Mouse (Mus musculus): ENCODE measurements around the gene Zar1l. TPM values are rescaled to one million over a fixed set of nuclear protein-coding genes. Genes with fewer than 3 reads are reported as not detected.

Gene Zar1l
- not detected in 2 replicates for polyA plus RNA-seq (2015; fragmentation: Nextera tagmentation; extraction: Ambion mirVana)

DNA sequence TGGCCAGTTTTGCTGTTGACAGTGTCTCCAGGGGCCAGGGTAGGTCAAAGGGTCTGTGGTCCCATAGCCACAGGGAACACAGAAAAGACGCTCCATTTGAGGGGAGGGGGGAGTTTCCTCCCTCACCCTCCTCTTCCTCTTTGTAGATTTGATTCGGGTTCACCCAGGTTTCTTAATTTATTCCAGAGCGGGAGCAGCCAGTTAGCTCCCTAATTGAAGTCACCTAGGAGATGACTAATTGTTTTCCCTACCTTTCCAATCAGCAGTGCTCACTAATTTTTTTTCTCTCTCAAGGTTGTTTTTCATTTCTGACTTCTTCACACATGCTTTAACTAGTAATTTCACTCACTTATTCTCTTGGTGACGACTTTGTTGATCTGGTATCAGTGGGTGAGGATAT lies at the start of gene Zar1l:
Gene Zar1l (minus strand): TSS at position 101 of the 400 bp plus-strand sequence.
- Histone ChIP-seq H3K36me3 (no peaks in the 10 kb centered on the region), H3K9ac (no peak within 1 kb of the TSS), H3K27ac (no peak within 1 kb of the TSS), H3K4me1 (no peaks in the 10 kb centered on the region), H3K4me3 (replicated peaks) (no peak within 1 kb of the TSS), H3K9me3 (no peaks in the 10 kb centered on the region), H3K4me2 (no peak within 1 kb of the TSS), H3K27me3 (replicated peaks) (no peaks in the 10 kb centered on the region)
- WGBS, result 58% methylated on average over 4 of the region's 4 CpGs
- ATAC-seq (ENCODE audit: insufficient read depth, low FRiP score, low read depth), result no peak

DNA sequence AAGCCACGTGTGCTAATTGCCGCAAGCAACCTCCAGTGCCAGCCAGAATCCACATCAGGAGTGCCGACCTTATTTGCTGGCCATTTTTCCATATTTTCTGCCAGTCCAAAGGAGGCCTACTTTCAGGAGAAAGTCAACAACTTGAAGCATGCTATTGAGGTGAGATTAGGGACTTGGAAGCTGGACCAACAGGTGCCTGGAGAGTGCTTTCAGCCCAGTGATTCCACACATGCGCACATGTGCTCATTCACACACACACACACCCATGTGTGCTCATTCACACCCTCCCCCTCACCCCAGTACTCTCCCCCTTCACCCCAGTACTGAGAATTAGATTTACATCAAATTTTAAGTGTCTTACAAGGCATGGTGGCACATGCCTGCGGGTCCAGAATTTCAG lies 49.0 kb upstream of the Zar1l start:
- no peak overlapping the region for H3K9ac ChIP-seq
- ATAC-seq (ENCODE audit: insufficient read depth, low FRiP score, low read depth), result no peak
- no peaks in the 10 kb centered on the region for H3K27me3 ChIP-seq (replicated peaks)
- H3K27ac ChIP-seq, result no peak overlapping the region
- peaks cover 14% of the 10 kb centered on the region for H3K36me3 ChIP-seq
- no peaks in the 10 kb centered on the region for H3K4me1 ChIP-seq
- 84% methylated on average over 5 of the region's 5 CpGs for WGBS
- H3K9me3 ChIP-seq, result no peaks in the 10 kb centered on the region
- H3K4me3 ChIP-seq (replicated peaks), result no peak overlapping the region
- no peak overlapping the region for H3K4me2 ChIP-seq

DNA sequence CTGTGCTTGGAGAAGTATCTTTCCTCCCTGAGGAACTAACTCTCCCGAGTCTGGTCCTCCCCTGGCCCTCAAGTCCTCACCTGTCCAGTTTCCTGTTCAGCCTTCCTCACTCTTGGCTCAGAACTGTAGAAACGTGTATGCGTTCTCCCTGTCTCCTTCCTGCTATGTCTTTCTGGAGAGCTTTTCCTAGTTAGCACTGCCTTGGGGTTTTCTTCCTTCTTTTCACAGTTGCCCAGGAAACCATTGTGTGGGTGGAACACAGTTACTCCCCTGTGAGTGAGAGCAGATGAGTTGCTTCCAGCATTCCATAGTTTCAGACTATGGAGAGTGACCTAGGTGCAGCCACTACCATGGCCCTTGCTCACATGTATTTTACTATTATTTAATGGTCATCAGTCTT lies 48.3 kb upstream of the Zar1l start:
- no peak overlapping the region for H3K4me2 ChIP-seq
- 59% methylated on average over 3 of the region's 3 CpGs for WGBS
- no peaks in the 10 kb centered on the region for H3K27me3 ChIP-seq (replicated peaks)
- H3K4me3 ChIP-seq (replicated peaks), result no peak overlapping the region
- ATAC-seq (ENCODE audit: insufficient read depth, low FRiP score, low read depth), result no peak
- no peak overlapping the region for H3K9ac ChIP-seq
- no peak overlapping the region for H3K27ac ChIP-seq
- H3K4me1 ChIP-seq, result no peaks in the 10 kb centered on the region
- no peaks in the 10 kb centered on the region for H3K9me3 ChIP-seq
- H3K36me3 ChIP-seq, result peaks cover 17% of the 10 kb centered on the region

DNA sequence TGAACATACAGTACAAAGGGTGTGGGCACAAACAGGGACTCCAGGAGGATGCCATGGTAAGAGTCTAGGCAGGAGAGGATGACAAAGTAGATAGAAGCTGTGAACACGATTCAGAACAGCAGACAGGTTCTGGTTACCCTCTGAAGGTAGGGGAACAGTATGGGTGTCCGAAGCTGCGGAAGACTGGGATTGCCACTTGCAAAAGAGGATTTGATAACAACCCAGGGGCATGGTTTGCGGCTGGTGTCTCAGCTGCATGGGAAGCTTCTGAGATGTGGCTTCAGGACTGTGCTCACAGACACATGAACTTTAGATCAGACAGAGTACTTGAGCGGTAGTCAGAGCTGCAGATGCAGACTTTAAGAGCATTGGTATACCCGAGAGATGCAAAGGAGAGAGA lies 46.5 kb upstream of the Zar1l start:
- no peak overlapping the region for H3K4me2 ChIP-seq
- no peaks in the 10 kb centered on the region for H3K27me3 ChIP-seq (replicated peaks)
- H3K4me3 ChIP-seq (replicated peaks), result no peak overlapping the region
- H3K4me1 ChIP-seq, result no peaks in the 10 kb centered on the region
- H3K36me3 ChIP-seq, result peaks cover 17% of the 10 kb centered on the region
- H3K9ac ChIP-seq, result no peak overlapping the region
- H3K9me3 ChIP-seq, result no peaks in the 10 kb centered on the region
- no peak overlapping the region for H3K27ac ChIP-seq
- WGBS, result 91% methylated on average over 6 of the region's 6 CpGs
- ATAC-seq (ENCODE audit: insufficient read depth, low FRiP score, low read depth), result no peak

DNA sequence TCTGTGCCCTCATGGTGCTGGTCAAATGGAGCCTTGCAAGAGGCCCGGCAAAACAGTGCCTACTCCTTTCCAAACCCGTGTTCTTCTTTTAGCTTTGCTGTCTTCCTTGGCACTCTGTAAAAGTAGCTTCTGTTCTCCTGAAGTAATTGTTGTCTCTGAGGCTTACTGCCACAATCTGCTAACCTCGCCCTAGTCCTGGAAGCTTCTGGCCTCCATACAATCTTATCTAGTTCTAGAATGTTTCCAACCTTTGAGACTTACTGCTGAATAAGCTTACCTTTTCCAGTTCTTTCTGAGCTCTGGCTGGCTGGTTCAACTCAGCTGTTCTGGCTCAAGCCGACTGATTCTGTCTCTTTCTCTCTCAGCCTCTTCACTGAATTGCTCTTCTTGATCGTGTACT lies 43.8 kb upstream of the Zar1l start:
- H3K27me3 ChIP-seq (replicated peaks), result no peaks in the 10 kb centered on the region
- H3K27ac ChIP-seq, result no peak overlapping the region
- H3K4me1 ChIP-seq, result no peaks in the 10 kb centered on the region
- WGBS, result 81% methylated on average over 5 of the region's 5 CpGs
- H3K36me3 ChIP-seq, result peaks cover 6% of the 10 kb centered on the region
- no peak for ATAC-seq (ENCODE audit: insufficient read depth, low FRiP score, low read depth)
- no peak overlapping the region for H3K9ac ChIP-seq
- no peaks in the 10 kb centered on the region for H3K9me3 ChIP-seq
- no peak overlapping the region for H3K4me3 ChIP-seq (replicated peaks)
- no peak overlapping the region for H3K4me2 ChIP-seq

DNA sequence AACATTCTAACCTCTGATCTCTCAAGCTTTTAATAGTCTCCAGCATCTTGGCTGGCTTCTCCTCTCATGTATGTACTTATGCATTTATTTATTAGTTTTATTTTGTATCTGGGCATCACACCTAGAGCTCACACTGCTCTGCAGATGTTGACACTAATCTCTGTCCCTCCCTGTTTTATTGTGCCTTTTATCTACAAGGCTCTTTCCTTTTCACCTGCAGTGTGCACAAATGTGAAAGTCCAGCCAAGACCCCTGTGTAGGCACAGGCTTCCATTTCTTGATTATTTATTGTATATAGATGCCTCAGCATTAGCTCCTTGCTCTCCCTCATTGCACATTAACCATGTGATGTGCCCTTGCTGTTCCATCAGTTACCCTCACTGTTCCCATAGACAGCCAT lies 43.4 kb upstream of the Zar1l start:
- H3K27me3 ChIP-seq (replicated peaks), result no peaks in the 10 kb centered on the region
- H3K4me2 ChIP-seq, result no peak overlapping the region
- H3K27ac ChIP-seq, result no peak overlapping the region
- peaks cover 6% of the 10 kb centered on the region for H3K36me3 ChIP-seq
- H3K4me1 ChIP-seq, result no peaks in the 10 kb centered on the region
- no peaks in the 10 kb centered on the region for H3K9me3 ChIP-seq
- 0 out of 2 replicates have a peak, but pooled peaks have one; percentile 22 for ATAC-seq (ENCODE audit: insufficient read depth, low FRiP score, low read depth)
- no peak overlapping the region for H3K4me3 ChIP-seq (replicated peaks)
- H3K9ac ChIP-seq, result no peak overlapping the region

DNA sequence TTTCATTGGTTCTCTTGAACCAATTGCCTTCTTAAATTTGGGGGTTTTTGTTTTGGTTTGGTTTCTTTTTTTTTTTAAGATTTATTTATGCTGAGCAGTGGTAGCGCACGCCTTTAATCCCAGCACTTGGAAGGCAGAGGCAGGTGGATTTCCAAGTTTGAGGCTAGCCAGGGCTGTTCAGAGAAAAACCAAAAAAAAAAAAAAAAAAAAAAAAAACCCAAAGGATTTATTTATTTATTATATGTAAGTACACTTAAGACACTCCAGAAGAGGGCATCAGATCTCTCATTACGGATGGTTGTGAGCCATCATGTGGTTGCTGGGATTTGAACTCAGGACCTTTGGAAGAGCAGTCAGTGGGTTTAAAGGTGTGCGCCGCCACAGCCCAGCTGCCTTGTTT lies 42.9 kb upstream of the Zar1l start:
- no peak overlapping the region for H3K27ac ChIP-seq
- ATAC-seq (ENCODE audit: insufficient read depth, low FRiP score, low read depth), result no peak
- H3K4me1 ChIP-seq, result no peaks in the 10 kb centered on the region
- peaks cover 6% of the 10 kb centered on the region for H3K36me3 ChIP-seq
- no peaks in the 10 kb centered on the region for H3K9me3 ChIP-seq
- no peak overlapping the region for H3K9ac ChIP-seq
- no peak overlapping the region for H3K4me3 ChIP-seq (replicated peaks)
- no peaks in the 10 kb centered on the region for H3K27me3 ChIP-seq (replicated peaks)
- WGBS, result 95% methylated on average over 5 of the region's 5 CpGs
- no peak overlapping the region for H3K4me2 ChIP-seq

DNA sequence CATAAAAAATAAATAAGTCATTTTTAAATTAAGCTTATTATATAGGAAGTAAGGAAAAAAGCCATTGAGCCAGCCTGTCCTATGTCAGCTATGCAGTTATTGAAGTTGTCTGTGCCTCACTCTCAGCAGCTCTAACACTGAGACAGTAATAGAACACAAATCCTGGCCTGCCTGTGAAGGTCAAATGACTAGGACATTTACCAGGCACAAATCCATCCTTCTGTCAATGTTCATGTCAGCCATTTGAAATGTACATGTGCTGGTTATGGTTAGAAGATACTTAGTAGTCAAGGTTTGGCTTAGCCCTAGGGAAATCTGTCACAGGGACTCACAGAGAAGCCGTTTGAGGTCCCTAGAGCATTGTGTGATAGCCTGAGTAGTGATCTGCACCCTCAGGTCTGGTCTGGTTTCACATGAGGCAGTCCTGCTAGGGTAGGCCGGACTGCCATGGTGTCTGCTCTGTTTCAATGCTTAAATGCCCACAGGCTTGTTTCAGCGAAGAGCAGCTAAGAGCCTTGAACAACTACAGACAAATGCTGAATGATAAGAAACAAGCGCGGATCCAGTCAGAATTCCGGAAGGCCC lies 41.6 kb upstream of the Zar1l start:
- no peaks in the 10 kb centered on the region for H3K4me1 ChIP-seq
- no peaks in the 10 kb centered on the region for H3K9me3 ChIP-seq
- no peaks in the 10 kb centered on the region for H3K27me3 ChIP-seq (replicated peaks)
- no peak overlapping the region for H3K4me2 ChIP-seq
- no peak overlapping the region for H3K9ac ChIP-seq
- no peak overlapping the region for H3K4me3 ChIP-seq (replicated peaks)
- peaks cover 6% of the 10 kb centered on the region for H3K36me3 ChIP-seq
- H3K27ac ChIP-seq, result no peak overlapping the region
- no peak for ATAC-seq (ENCODE audit: insufficient read depth, low FRiP score, low read depth)
- WGBS, result 93% methylated on average over 6 of the region's 6 CpGs

DNA sequence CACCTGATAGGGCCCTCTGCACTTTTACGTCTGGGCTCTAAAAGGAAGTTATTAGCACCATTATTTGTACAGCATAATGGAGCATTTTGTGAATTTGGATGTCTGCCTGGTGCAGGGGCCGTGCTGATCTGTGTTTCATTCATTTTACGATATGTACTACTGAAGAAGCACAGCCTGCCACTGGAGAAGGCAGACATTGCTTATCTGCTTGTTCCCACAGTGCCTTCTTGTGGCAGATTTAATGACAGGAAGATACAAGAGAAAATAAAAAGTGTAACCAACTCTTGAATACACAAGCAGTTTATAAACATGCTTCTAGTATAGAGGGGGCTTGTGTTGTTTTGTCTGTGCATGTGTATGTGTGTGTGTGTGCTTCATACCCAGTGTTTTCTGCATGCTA lies 33.7 kb upstream of the Zar1l start:
- whole genome bisulfite sequencing, result 56% methylated on average over 3 of the region's 3 CpGs
- Histone ChIP-seq H3K36me3 (peaks cover 9% of the 10 kb centered on the region; the same call in 1 of the 2 replicates), H3K27ac (no peak overlapping the region), H3K9me3 (no peaks in the 10 kb centered on the region), H3K4me3 (replicated peaks) (no peak overlapping the region), H3K4me1 (no peaks in the 10 kb centered on the region), H3K27me3 (replicated peaks) (no peaks in the 10 kb centered on the region), H3K9ac (no peak overlapping the region), H3K4me2 (no peak overlapping the region)
- no peak for ATAC-seq (ENCODE audit: insufficient read depth, low FRiP score, low read depth)

DNA sequence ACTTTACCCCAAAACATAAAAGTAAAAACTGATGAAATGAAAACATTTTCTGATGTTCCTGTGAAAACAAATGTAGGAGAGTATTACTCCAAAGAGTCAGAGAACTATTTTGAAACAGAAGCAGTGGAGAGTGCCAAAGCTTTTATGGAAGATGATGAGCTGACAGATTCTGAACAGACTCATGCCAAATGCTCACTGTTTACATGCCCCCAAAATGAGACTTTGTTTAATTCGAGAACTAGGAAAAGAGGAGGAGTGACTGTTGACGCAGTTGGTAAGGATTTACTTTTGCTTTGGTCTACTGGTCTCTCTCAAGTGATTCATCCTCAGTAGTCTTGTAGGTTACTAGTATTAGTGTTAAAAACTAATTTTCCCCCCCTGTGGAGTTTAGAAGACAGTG lies 25.2 kb upstream of the Zar1l start:
- Histone ChIP-seq H3K9me3 (no peaks in the 10 kb centered on the region), H3K27me3 (replicated peaks) (no peaks in the 10 kb centered on the region), H3K4me3 (replicated peaks) (no peak overlapping the region), H3K36me3 (peaks cover 6% of the 10 kb centered on the region; the same call in 1 of the 2 replicates), H3K9ac (no peak overlapping the region), H3K4me2 (no peak overlapping the region), H3K4me1 (no peaks in the 10 kb centered on the region), H3K27ac (no peak overlapping the region)
- WGBS, result 78% methylated on average over 2 of the region's 2 CpGs
- no peak for ATAC-seq (ENCODE audit: insufficient read depth, low FRiP score, low read depth)

DNA sequence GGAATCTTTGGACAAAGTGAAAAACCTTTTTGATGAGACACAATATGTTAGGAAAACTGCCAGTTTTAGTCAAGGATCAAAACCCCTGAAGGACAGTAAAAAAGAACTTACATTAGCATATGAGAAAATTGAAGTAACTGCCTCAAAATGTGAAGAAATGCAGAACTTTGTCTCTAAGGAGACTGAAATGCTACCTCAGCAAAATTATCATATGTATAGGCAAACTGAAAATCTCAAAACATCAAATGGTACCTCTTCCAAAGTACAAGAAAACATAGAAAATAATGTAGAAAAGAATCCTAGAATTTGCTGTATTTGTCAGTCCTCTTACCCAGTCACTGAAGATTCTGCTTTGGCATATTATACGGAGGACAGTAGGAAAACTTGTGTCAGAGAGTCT lies 23.3 kb upstream of the Zar1l start:
- H3K4me2 ChIP-seq, result no peak overlapping the region
- no peaks in the 10 kb centered on the region for H3K9me3 ChIP-seq
- H3K4me1 ChIP-seq, result no peaks in the 10 kb centered on the region
- H3K36me3 ChIP-seq, result peaks cover 6% of the 10 kb centered on the region; the same call in 1 of the 2 replicates
- H3K4me3 ChIP-seq (replicated peaks), result no peak overlapping the region
- H3K27ac ChIP-seq, result no peak overlapping the region
- no peak overlapping the region for H3K9ac ChIP-seq
- H3K27me3 ChIP-seq (replicated peaks), result no peaks in the 10 kb centered on the region
- ATAC-seq (ENCODE audit: insufficient read depth, low FRiP score, low read depth), result no peak
- 96% methylated on average over 1 of the region's 1 CpGs for WGBS

DNA sequence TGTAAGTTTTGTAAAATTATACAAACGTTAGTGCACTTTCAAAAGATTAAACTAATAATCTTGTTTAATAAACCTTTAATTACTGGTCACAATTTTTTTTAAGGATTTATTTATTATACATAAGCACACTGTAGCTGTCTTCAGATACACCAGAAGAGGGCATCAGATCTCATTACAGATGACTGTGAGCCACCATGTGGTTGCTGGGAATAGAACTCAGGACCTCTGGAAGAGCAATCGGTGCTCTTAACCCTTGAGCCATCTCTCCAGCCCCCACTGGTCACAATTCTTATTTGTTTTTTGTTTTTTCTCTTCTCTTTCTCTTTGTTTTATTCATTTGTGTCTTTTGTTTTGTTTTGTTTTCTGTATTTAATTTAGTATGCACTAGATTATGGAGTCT lies 7.3 kb upstream of the Zar1l start:
- H3K9ac ChIP-seq, result no peak overlapping the region
- no peaks in the 10 kb centered on the region for H3K9me3 ChIP-seq
- no peak overlapping the region for H3K4me2 ChIP-seq
- 82% methylated on average over 2 of the region's 2 CpGs for WGBS
- no peaks in the 10 kb centered on the region for H3K27me3 ChIP-seq (replicated peaks)
- H3K27ac ChIP-seq, result no peak overlapping the region
- no peak overlapping the region for H3K4me3 ChIP-seq (replicated peaks)
- H3K4me1 ChIP-seq, result peaks cover 8% of the 10 kb centered on the region
- no peaks in the 10 kb centered on the region; the same call in 1 of the 2 replicates for H3K36me3 ChIP-seq
- no peak for ATAC-seq (ENCODE audit: insufficient read depth, low FRiP score, low read depth)

DNA sequence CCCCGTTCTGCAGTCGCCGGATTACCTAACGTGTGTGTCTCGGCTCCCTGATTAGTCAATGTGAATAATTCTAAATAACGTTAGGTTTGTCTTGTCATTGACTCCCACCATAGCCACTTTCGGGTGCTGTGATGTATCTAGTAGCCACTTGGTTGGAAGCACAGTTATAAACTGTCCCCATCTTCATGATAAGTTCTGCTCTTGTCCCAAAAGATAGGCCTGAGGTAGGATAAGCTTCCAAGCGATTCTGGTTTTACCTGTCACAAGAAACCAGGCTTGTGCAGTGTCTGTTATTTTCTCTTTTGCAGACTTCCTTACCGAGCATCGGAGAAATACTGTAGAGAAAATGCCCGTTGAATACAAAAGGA lies 4.9 kb upstream of the Zar1l start:
- Histone ChIP-seq H3K27ac (peak overlapping the region; percentile 82), H3K9me3 (no peaks in the 10 kb centered on the region), H3K4me1 (peaks cover 8% of the 10 kb centered on the region), H3K9ac (peak overlapping the region; percentile 82; the same call in 1 of the 2 replicates), H3K4me3 (replicated peaks) (peak overlapping the region; percentile 84), H3K27me3 (replicated peaks) (no peaks in the 10 kb centered on the region), H3K36me3 (no peaks in the 10 kb centered on the region), H3K4me2 (peak overlapping the region; percentile 64)
- 7% methylated on average over 11 of the region's 11 CpGs for WGBS
- peak; percentile 52; the same call in 1 of the 2 replicates for ATAC-seq (ENCODE audit: insufficient read depth, low FRiP score, low read depth)

Data from stomach, embryonic 15.5 days (tissue).